Mouse (Mus musculus): ENCODE measurements at regions not wholly inside any gene's neighbourhood (a gene's known extent, or its start where the extent isn't known, plus 50 kb on each side); places are given as distances from the start of the nearest gene placed in this dataset.

DNA sequence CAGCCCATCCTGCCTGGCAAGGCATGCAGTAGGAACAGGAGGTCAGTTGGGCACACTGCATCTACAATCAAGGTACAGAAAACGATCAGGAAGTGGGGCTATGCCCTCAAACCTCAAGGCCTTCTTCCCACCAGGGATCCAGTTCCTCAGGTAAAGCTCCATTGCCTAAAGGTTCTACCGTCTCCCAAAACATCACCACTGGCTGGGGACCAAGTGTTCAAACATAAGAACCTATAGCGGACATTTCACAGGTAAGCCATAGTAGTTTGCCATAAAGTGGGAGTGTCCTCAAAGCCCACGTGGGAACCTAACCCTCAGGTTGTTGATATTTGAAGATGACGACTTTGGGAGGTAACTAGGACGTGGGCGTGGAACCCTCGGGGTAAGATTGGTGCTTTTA lies 72.3 kb upstream of the Map1b start:
- TF ChIP-seq POLR2A (IDR thresholded peaks at IDR 0.05; ENCODE audit: low read depth, low read length) (no peak), CTCF (conservative IDR thresholded peaks at IDR 0.05; ENCODE audit: insufficient read depth, insufficient read length, low read depth, low read length) (no peak)
- DNase-seq = no peak
- Histone ChIP-seq H3K27ac (ENCODE audit: insufficient read depth, low read depth, low read length) (no peak overlapping the region), H3K4me3 (ENCODE audit: insufficient read depth, low read depth, low read length) (no peak overlapping the region), H3K36me3 (ENCODE audit: control insufficient read depth, insufficient read depth, low read length) (no peaks in the 10 kb centered on the region), H3K27me3 (replicated peaks; ENCODE audit: control insufficient read depth, insufficient read depth, low read length) (no peaks in the 10 kb centered on the region), H3K4me1 (ENCODE audit: control insufficient read depth, insufficient read depth, low read length) (no peaks in the 10 kb centered on the region)
- 82% methylated on average over 8 of the region's 8 CpGs for WGBS

DNA sequence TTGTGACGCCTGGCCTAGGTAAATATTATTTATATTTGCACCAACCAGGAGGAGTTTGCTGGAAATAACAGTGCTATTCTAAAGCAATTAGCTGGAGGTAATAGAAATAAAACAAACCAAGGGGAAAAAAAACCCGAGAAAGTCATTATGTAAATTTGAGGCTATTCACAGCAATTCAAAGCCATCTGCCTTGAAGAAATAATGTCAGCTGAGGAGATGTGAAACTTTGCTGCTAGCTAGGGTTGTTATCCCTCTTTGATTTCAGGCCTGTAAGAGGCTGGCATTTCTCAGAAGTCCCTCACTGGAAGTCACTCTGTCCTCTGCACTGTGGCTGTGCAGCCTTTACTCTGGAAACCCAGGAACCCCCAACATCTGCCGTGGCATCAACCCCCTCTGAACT lies 67.5 kb upstream of the Map1b start:
- 37% methylated on average over 3 of the region's 3 CpGs for WGBS
- no peak for TF ChIP-seq CTCF (conservative IDR thresholded peaks at IDR 0.05; ENCODE audit: insufficient read depth, insufficient read length, low read depth, low read length)
- no peak for TF ChIP-seq POLR2A (IDR thresholded peaks at IDR 0.05; ENCODE audit: low read depth, low read length)
- Histone ChIP-seq H3K4me3 (ENCODE audit: insufficient read depth, low read depth, low read length) (no peak overlapping the region), H3K27me3 (replicated peaks; ENCODE audit: control insufficient read depth, insufficient read depth, low read length) (no peaks in the 10 kb centered on the region), H3K4me1 (ENCODE audit: control insufficient read depth, insufficient read depth, low read length) (no peaks in the 10 kb centered on the region), H3K36me3 (ENCODE audit: control insufficient read depth, insufficient read depth, low read length) (no peaks in the 10 kb centered on the region), H3K27ac (ENCODE audit: insufficient read depth, low read depth, low read length) (no peak overlapping the region)
- no peak for DNase-seq

DNA sequence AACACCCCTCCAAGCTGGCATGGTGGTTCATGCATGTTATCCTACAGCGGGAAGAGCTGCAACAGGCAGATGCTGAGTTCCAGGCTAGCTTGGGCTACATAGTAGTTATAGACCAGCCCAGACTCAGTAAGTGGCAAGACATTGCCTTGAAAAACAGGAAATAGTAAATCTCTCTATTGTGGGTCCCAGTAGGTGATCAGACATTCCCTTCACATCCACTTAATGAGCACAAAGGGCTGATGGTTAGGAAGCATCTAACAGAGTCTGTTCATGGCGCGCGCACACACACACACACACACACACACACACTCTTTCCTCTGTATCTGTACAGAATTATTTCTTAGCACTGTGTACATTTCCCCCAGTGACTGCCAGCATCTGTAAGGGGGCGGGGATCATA lies 64.0 kb upstream of the Map1b start:
- no peak overlapping the region for H3K27ac ChIP-seq (ENCODE audit: insufficient read depth, low read depth, low read length)
- no peaks in the 10 kb centered on the region for H3K27me3 ChIP-seq (replicated peaks; ENCODE audit: control insufficient read depth, insufficient read depth, low read length)
- TF ChIP-seq CTCF (conservative IDR thresholded peaks at IDR 0.05; ENCODE audit: insufficient read depth, insufficient read length, low read depth, low read length) (no peak), POLR2A (IDR thresholded peaks at IDR 0.05; ENCODE audit: low read depth, low read length) (no peak)
- no peaks in the 10 kb centered on the region for H3K4me1 ChIP-seq (ENCODE audit: control insufficient read depth, insufficient read depth, low read length)
- 88% methylated on average over 5 of the region's 5 CpGs for WGBS
- no peak for DNase-seq
- no peak overlapping the region for H3K4me3 ChIP-seq (ENCODE audit: insufficient read depth, low read depth, low read length)
- H3K36me3 ChIP-seq (ENCODE audit: control insufficient read depth, insufficient read depth, low read length) = no peaks in the 10 kb centered on the region

DNA sequence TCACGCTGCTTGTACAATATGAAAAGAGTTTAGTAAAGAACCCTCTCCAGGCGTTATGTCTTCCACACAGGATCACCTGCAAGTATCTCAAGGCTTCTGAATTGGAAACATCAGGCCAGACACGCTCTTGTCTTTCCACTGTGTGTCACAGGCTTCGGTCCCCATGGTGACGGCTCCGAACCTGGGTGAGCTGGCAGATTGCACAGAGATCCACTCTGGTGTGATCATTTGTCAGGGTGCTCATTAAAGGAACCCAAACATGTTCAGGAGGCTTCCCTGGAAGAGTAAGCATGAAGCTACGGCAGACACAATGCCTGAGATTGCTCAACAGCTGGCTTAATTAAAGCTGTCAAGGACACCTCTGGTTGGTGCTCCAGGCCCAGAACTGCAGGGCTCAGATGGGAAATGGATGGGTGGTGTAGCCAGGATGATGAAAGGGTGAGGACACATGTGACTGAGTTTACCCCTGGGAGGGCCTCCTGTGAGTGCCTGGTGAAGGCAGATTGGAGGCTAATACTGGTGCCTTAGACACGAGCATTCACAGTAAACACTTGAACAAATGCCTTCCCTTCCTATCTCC lies 63.3 kb upstream of the Map1b start:
- H3K27me3 ChIP-seq (replicated peaks; ENCODE audit: control insufficient read depth, insufficient read depth, low read length) = no peaks in the 10 kb centered on the region
- no peak for TF ChIP-seq CTCF (conservative IDR thresholded peaks at IDR 0.05; ENCODE audit: insufficient read depth, insufficient read length, low read depth, low read length)
- TF ChIP-seq POLR2A (IDR thresholded peaks at IDR 0.05; ENCODE audit: low read depth, low read length) = no peak

DNA sequence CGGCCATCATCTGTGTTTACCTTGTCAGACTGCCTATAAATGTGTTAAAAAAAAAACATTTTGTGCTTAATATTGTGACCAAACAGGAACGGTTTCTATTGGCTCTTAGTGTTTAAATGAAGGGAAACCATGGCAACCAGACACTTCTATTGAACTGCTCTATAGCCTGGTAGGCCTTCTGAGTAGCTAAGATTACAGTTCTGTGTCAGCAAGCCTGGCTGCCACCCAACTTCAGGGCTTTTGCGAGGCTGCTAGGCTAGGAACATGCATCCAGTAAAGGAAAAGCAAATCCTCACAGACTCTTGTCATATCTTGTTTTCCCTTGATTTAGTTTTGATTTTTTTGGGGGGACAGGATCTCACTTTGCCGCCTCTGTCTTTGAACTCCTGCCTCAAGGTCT lies 61.3 kb upstream of the Map1b start:
- DNase-seq = no peak
- 76% methylated on average over 4 of the region's 4 CpGs for WGBS
- no peak overlapping the region for H3K4me3 ChIP-seq (ENCODE audit: insufficient read depth, low read depth, low read length)

More for the DNA sequence above, 63.3 kb upstream of the Map1b start:
- no peaks in the 10 kb centered on the region for H3K4me1 ChIP-seq (ENCODE audit: control insufficient read depth, insufficient read depth, low read length)
- 70% methylated on average over 8 of the region's 8 CpGs for whole genome bisulfite sequencing
- no peaks in the 10 kb centered on the region for H3K36me3 ChIP-seq (ENCODE audit: control insufficient read depth, insufficient read depth, low read length)
- no peak overlapping the region for H3K4me3 ChIP-seq (ENCODE audit: insufficient read depth, low read depth, low read length)
- H3K27ac ChIP-seq (ENCODE audit: insufficient read depth, low read depth, low read length) = no peak overlapping the region
- DNase-seq = no peak

DNA sequence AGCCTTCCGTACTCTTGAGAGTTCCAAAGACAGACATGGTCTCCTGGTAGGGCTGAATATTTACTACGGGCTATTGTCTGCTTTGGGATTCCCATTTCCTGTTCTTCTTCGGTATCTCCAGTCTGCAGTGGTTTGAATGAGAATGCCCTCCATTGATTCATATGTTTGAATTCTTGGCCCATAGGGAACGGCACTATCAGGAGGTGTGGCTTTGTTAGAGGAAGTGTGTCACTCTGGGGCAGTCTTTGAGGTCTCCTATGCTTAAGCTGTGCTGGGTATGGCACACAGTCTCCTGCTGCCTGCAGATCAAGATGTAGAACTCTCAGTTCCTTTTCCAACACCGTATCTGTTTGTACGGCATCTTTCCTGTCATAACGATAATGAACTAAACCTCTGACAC lies 56.7 kb upstream of the Map1b start:
- Histone ChIP-seq H3K4me3 (ENCODE audit: insufficient read depth, low read depth, low read length) (no peak overlapping the region), H3K4me1 (ENCODE audit: control insufficient read depth, insufficient read depth, low read length) (no peaks in the 10 kb centered on the region), H3K27ac (ENCODE audit: insufficient read depth, low read depth, low read length) (no peak overlapping the region), H3K27me3 (replicated peaks; ENCODE audit: control insufficient read depth, insufficient read depth, low read length) (no peaks in the 10 kb centered on the region), H3K36me3 (ENCODE audit: control insufficient read depth, insufficient read depth, low read length) (no peaks in the 10 kb centered on the region)
- TF ChIP-seq CTCF (conservative IDR thresholded peaks at IDR 0.05; ENCODE audit: insufficient read depth, insufficient read length, low read depth, low read length) (no peak), POLR2A (IDR thresholded peaks at IDR 0.05; ENCODE audit: low read depth, low read length) (no peak)
- DNase-seq = no peak
- WGBS = 79% methylated on average over 7 of the region's 7 CpGs

More for the DNA sequence above, 61.3 kb upstream of the Map1b start:
- Histone ChIP-seq H3K36me3 (ENCODE audit: control insufficient read depth, insufficient read depth, low read length) (no peaks in the 10 kb centered on the region), H3K27ac (ENCODE audit: insufficient read depth, low read depth, low read length) (no peak overlapping the region), H3K27me3 (replicated peaks; ENCODE audit: control insufficient read depth, insufficient read depth, low read length) (no peaks in the 10 kb centered on the region), H3K4me1 (ENCODE audit: control insufficient read depth, insufficient read depth, low read length) (no peaks in the 10 kb centered on the region)
- TF ChIP-seq CTCF (conservative IDR thresholded peaks at IDR 0.05; ENCODE audit: insufficient read depth, insufficient read length, low read depth, low read length) = no peak
- TF ChIP-seq POLR2A (IDR thresholded peaks at IDR 0.05; ENCODE audit: low read depth, low read length) = no peak

DNA sequence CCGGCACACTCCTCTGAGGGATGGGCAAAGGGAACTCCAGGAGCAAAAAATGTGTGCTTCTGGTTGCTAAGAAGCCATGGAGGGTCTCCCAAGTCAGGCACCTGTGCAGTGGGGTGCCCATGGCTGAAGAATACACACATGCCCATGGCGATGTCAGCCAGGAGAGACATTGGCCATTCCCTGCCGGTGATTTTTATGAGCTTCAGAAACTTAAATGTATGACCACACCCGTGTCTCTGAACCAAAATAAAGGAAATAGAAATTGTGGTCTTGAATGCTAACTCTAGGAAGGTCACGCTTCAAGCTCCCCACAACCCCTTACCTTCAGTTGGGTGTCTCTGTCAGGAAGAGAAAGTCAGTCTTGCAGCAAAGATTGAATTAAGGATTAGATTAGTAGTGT lies 56.0 kb upstream of the Map1b start:
- DNase-seq = no peak
- WGBS = 88% methylated on average over 5 of the region's 5 CpGs
- H3K36me3 ChIP-seq (ENCODE audit: control insufficient read depth, insufficient read depth, low read length) = no peaks in the 10 kb centered on the region
- no peak for TF ChIP-seq POLR2A (IDR thresholded peaks at IDR 0.05; ENCODE audit: low read depth, low read length)
- no peaks in the 10 kb centered on the region for H3K27me3 ChIP-seq (replicated peaks; ENCODE audit: control insufficient read depth, insufficient read depth, low read length)
- no peaks in the 10 kb centered on the region for H3K4me1 ChIP-seq (ENCODE audit: control insufficient read depth, insufficient read depth, low read length)
- no peak overlapping the region for H3K4me3 ChIP-seq (ENCODE audit: insufficient read depth, low read depth, low read length)
- no peak overlapping the region for H3K27ac ChIP-seq (ENCODE audit: insufficient read depth, low read depth, low read length)
